Mouse (Mus musculus): ENCODE data around the gene Plk5.

Plk5 gene

GRCm38 (mm10) chr10:80385811-80386734 is 29.8 kb downstream of the Plk5 start:
- CTCF ChIA-PET = interaction anchor here (0.5 kb wide), 1 partner anchor 48 kb away, joined by 3 read pairs; no protein-coding TSS in a partner anchor

- CTCF ChIA-PET = interaction anchor here (0.7 kb wide), 1 partner anchor 22 kb away, joined by 3 read pairs; no protein-coding TSS in a partner anchor
Measured at GRCm38 (mm10) chr10:80386735-80387471, 30.6 kb downstream of the Plk5 start.

DNA sequence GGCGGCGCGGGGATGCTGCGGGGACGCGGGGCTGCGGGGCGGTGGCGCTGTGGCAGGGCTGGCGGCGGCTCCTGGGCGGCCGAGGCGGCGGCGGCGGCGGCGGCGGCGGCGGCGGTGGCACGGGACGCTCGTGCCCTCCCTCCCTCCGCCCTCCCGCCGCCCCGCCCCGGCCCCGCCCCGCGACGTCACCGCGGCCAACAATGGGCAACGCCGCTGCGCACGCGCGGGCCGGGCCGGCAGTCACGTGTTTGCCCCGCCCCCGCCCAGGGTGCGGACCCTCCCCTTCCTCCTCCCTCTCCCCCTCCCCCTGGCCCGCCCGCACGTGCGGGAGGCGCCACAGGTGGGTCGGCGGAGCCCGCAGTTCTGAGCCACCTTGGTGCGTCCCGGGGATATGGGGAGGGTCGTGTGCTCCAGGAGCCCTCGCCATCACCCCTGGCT is 31.3 kb downstream of the Plk5 start, which contains the start of gene Mex3d:
Mex3d (minus strand) TSS at position 138 of the 438 bp plus-strand sequence.
- CTCF ChIA-PET = interaction anchor here (0.7 kb wide), 1 partner anchor 21 kb away, joined by 3 read pairs; no protein-coding TSS in a partner anchor

DNA sequence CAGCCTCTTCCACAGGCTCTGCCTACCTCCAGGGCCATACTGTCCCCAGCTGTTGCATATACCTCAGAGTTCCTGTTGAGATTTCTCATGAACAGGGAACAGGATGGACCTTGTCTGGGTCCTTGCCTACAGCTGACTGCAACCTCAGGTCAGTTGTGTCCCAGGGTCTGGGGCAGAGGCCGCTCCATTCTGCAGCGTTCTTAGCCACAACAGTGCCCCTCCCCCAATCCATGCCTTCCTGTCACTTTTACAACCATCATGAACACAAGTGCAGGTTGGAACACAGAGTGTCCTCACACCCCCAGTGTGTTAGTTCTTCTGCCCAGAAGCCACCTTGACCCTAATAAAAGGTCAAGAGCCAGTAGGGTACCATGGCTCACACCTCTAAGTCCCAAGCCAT is 32.5 kb downstream of the Plk5 start:
- CTCF ChIA-PET = interaction anchor here (0.8 kb wide), 1 partner anchor 14 kb away, joined by 3 read pairs; no protein-coding TSS in a partner anchor

DNA sequence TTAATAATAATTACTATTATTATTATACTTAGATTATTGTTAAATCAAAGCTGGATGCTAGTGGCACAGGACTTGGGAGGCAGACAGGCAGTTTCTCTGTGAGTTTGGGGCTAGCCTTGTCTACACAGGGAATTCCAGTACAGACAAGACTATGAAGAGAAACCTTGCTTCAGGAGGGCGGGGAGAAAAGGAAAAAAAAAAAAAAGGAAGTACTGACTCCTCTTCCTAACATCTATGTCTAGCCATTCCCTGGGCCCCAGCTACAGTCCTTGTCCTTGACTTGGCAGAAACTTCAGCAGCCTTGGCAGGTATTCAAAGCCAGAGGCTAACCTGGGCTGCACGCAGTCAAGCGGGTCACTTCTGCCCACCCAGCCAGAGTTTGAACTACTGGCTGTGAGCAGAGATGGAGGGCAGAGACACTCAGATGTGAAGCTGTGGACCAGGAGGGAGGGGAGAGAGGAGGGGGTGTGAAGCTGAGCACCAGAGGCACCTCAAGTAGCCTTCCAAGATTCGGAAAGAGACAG is 33.0 kb downstream of the Plk5 start:
- CTCF ChIA-PET = no interaction called here

- CTCF ChIA-PET = no interaction called here
Measured at GRCm38 (mm10) chr10:80390697-80391096, 34.4 kb downstream of the Plk5 start.

GRCm38 (mm10) chr10:80392687-80393086 is 36.4 kb downstream of the Plk5 start:
- CTCF ChIA-PET = no interaction called here

GRCm38 (mm10) chr10:80395025-80395627 is 38.9 kb downstream of the Plk5 start:
- CTCF ChIA-PET = no interaction called here

DNA sequence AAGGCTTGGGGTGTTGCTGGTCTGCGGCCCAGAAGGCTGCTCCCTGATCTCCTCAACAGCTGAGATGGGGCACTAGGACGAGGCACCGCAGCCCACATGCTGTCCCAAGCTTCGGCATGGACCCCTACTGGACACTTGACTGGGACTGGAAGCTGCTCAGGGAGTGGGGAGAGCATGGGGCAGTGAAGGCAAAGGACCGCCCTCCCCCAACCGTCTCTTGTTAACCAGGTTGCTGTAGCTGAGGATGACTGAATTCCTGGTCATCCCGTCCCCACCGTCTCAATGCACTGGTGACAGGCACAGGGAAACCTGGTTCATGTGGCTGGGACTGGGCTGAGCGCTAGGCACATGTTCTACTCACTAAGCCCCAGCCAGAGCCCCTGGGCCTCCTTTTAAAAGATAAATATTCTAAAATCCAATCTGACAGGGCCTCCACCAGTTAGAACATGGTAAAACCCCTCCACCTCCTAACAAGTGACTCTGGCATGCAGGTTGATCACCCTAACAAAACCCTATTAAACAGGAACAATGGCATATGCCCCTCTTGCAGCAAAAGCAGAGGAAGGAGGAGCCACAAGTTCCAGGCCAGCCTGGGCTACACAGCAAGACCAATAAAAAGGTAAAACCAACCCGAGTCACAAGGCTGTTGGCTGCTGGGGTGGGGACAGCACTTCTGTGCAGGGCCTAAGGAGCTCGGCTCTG is 40.7 kb downstream of the Plk5 start:
- CTCF ChIA-PET = interaction anchor here (1.1 kb wide), 1 partner anchor 12 kb away, joined by 4 read pairs; no protein-coding TSS in a partner anchor

DNA sequence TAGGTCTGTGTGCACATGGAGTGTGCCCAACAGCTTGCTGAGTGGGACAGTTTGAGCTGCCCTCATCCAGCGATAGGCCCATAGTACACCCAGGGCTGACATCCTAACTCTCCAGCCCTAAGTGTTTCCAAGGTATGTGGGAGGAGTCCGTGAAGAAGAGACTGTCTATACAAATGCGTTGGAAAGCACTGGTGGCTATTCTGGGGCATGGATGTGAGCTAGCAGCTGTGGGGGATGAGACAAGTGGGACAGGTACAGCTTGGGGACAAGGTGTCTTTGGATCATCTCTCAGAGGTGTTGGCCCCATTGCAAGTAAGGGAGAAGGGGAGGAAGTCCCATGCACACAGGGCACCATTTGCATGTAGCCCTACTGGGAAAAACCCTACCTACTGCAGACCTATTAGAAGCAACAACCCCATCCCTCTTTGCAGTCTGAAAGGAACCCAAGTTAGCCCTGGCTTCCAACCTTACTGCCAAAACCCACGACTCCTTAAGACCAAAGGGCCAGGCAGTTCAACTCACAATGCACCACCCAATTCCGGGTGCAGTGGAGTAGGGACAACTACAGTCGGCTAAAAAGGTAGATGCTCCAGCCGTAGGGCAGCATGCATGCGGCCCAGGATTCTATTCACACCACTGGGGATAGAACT is 41.4 kb downstream of the Plk5 start:
- CTCF ChIA-PET = interaction anchor here (0.7 to 1.1 kb wide), 2 partner anchors 12 to 13 kb away, joined by 4 to 11 read pairs; no protein-coding TSS in a partner anchor

GRCm38 (mm10) chr10:80398174-80398535 is 41.9 kb downstream of the Plk5 start:
- CTCF ChIA-PET = interaction anchor here (0.7 kb wide), 1 partner anchor 12 kb away, joined by 11 read pairs; no protein-coding TSS in a partner anchor

- CTCF ChIA-PET = no interaction called here
Measured at GRCm38 (mm10) chr10:80398719-80399190, 42.5 kb downstream of the Plk5 start.

- CTCF ChIA-PET = no interaction called here
Measured at GRCm38 (mm10) chr10:80399191-80399972, 43.1 kb downstream of the Plk5 start, which contains the start of gene Mbd3. Gene Mbd3 (minus strand): TSS chr10:80399550.

DNA sequence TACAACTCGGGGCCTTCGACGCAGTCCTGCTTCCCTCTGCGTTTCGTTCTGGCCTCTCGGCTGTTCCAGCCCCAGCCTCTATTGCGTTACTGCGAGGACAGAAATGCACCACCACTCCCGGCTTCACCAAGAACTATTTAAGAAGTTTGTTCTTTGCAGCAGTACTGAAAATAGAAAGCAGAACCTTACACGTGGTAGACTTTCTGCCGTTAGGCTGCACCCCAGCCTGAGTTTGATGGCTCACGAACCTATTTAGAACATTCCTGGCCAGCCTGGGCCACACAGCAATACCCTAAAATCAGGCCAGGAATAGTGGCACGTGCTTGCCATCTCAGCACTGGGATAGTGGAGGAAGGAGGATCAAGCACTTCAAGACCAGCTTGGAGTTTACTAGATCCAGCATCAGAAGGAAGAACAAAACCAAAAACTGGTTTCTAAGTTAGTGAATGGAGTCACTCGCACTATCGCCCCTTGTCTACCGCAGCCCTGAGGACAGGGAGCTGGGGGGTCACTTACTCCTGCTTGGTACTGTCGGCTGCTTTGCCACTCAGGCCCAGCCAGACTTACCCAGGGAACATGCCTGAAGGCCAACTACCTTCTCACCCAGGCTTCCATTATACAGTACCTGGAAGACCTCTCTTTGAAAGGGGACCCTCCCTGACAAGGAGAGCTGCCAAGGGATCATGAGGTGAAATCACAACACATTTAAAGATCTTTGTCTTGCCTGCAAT is 43.9 kb downstream of the Plk5 start:
- CTCF ChIA-PET = no interaction called here

GRCm38 (mm10) chr10:80400704-80401161 is 44.5 kb downstream of the Plk5 start:
- CTCF ChIA-PET = no interaction called here

DNA sequence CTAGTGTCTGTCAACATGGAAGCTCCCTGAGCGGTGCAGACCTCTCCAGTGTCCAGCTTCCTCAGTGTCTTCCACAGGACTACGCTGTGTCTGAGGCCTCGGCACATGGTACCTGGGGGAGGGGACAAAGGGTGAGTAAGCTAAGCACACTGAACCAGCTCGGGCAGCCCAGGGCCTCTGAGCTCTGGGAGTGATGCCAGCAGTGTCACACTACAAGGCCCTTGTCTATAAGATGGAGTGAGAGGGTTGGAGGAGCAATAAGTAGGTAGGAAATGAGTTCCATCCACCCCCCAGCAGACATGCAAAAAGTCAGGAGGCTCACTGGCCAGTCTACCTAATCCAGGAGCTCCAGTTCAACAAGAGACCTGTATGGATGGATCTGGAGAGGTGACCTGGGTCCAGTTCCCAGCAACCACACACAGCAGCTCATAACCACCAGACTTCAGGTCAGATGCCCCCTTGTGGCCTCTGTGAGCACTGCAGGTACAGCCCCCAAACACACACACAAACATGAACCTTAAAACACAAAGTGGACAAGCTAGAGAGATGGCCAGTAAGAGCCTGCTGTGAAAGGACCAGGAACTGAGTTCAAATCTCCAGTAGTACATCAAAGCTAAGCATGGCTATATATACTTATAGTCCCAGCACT is 46.9 kb downstream of the Plk5 start:
- CTCF ChIA-PET = interaction anchor here (1.1 kb wide), 1 partner anchor 60 kb away, joined by 3 read pairs; no protein-coding TSS in a partner anchor

DNA sequence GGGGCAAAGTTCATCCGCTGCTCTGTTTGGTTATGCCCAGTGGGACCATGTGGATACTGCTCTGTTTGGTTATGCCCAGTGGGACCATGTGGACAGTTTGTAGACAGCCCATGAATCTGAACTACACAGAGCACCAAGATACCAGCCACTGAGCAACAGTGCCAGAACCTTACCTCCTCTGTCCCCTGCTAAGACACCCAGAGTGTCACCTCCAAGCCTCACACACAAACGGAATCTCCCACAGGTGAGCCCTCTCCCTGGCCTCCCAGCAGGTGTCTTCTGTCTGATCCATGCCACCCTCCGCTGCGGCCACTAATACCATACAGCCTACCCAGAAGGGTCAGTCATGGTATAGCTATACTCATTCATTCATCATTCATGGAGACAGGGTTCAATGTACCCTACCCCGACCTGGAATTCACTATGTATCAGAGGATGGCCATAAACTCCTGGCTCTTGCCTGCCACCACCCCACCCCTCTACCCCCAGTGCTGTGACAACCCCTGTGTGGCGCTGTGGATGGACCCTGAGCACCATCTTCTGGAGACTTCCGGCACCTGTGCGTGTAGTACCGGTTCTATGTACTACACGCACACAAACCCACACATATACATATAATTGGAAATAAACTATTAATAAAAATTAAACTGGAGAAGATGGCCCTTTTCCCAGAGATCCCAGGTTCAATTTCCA is 49.4 kb downstream of the Plk5 start:
- CTCF ChIA-PET = interaction anchor here (0.6 kb wide), 1 partner anchor 26 kb away, joined by 6 read pairs; no protein-coding TSS in a partner anchor
